Mouse (Mus musculus): ENCODE measurements around the gene Tuba4a. TPM values are rescaled to one million over a fixed set of nuclear protein-coding genes. Genes with fewer than 3 reads are reported as not detected.
A peak's percentile ranks its signal among the peaks of the same experiment; 100 is the strongest.
"Not testable (repeated sequence)": the region's sequence is repeated elsewhere in the genome, so short reads cannot be mapped to it uniquely, and the experiment has no call there.

The Tuba4a gene
- polyA plus RNA-seq, 1 experiment: 585 TPM

- Histone ChIP-seq H3K4me3 (replicated peaks) (peak within 1 kb of the TSS; percentile 98), H3K27me3 (replicated peaks) (no peaks in the 10 kb centered on the region)
Observed at GRCm38 (mm10) chr1:75236117-75237050, 16.7 kb upstream of the Tuba4a start, which contains the start of gene Dnajb2. TSS of gene Dnajb2 (plus strand) at chr1:75236406.

GRCm38 (mm10) chr1:75234606-75235005 is 14.9 kb upstream of the Tuba4a start:
- Histone ChIP-seq H3K4me1 (peaks cover 96% of the 10 kb centered on the region), H3K4me3 (replicated peaks) (peak overlapping the region; percentile 85), H3K9me3 (no peaks in the 10 kb centered on the region), H3K27me3 (replicated peaks) (no peaks in the 10 kb centered on the region), H3K36me3 (replicated peaks; ENCODE audit: low read length) (peaks cover 27% of the 10 kb centered on the region)
- TF ChIP-seq GATA1 (IDR thresholded peaks at IDR 0.05; ENCODE audit: borderline replicate concordance, low read length) (no peak), FLI1 (IDR thresholded peaks at IDR 0.05; ENCODE audit: low read length) (no peak)

More at GRCm38 (mm10) chr1:75236117-75237050, 16.7 kb upstream of the Tuba4a start, which contains the start of gene Dnajb2:
- Histone ChIP-seq H3K4me1 (peaks cover 87% of the 10 kb centered on the region), H3K36me3 (replicated peaks; ENCODE audit: low read length) (peaks cover 45% of the 10 kb centered on the region), H3K9me3 (no peaks in the 10 kb centered on the region)
- TF ChIP-seq GATA1 (IDR thresholded peaks at IDR 0.05; ENCODE audit: borderline replicate concordance, low read length): 0 out of 3 replicates have a peak, but pooled peaks have one; percentile 36
- no peak for TF ChIP-seq FLI1 (IDR thresholded peaks at IDR 0.05; ENCODE audit: low read length)

GRCm38 (mm10) chr1:75232489-75232888 is 12.8 kb upstream of the Tuba4a start:
- peaks cover 96% of the 10 kb centered on the region for H3K4me1 ChIP-seq
- not testable (repeated sequence) for H3K4me3 ChIP-seq (replicated peaks); H3K27me3 ChIP-seq (replicated peaks); H3K9me3 ChIP-seq; H3K36me3 ChIP-seq (replicated peaks; ENCODE audit: low read length)

DNA sequence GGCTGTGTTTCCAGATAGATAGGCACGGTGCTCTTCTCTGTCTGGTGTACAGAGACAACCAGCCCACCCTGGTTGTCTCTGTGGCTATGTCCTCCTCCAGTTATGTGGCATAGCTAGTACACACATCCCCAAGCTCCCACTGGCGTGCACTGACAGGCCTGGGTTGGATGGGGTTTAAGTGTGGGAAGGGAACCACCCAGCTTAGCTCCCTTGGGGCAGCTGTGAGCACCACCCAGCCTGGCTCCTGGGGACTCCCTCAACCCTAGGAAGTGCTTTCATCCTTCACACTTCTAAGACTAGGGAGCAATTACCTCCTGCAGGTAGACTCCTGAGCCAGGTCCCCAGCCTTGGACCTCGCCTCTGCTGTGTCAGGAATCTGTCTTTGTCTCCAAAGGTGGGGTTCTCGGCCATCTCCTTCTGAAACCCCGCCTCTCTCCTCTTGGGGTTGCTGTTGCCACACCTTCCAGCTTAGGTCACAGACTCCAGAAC is 12.0 kb upstream of the Tuba4a start, which contains the start of gene A630095N17Rik:
Gene A630095N17Rik (minus strand): TSS at position 439 of the 489 bp plus-strand sequence.
- no peak for TF ChIP-seq FLI1 (IDR thresholded peaks at IDR 0.05; ENCODE audit: low read length)
- TF ChIP-seq GATA1 (IDR thresholded peaks at IDR 0.05; ENCODE audit: borderline replicate concordance, low read length): no peak
- Histone ChIP-seq H3K36me3 (replicated peaks; ENCODE audit: low read length) (peaks cover 2% of the 10 kb centered on the region), H3K4me3 (replicated peaks) (peak within 1 kb of the TSS; percentile 56), H3K27me3 (replicated peaks) (no peaks in the 10 kb centered on the region), H3K4me1 (peaks cover 96% of the 10 kb centered on the region), H3K9me3 (no peaks in the 10 kb centered on the region)

GRCm38 (mm10) chr1:75231224-75231623 is 11.6 kb upstream of the Tuba4a start:
- Histone ChIP-seq H3K4me3 (replicated peaks) (peak overlapping the region; percentile 26), H3K4me1 (peaks cover 97% of the 10 kb centered on the region), H3K27me3 (replicated peaks) (no peaks in the 10 kb centered on the region), H3K36me3 (replicated peaks; ENCODE audit: low read length) (peaks cover 2% of the 10 kb centered on the region), H3K9me3 (no peaks in the 10 kb centered on the region)
- no peak for TF ChIP-seq GATA1 (IDR thresholded peaks at IDR 0.05; ENCODE audit: borderline replicate concordance, low read length)
- TF ChIP-seq FLI1 (IDR thresholded peaks at IDR 0.05; ENCODE audit: low read length): no peak

DNA sequence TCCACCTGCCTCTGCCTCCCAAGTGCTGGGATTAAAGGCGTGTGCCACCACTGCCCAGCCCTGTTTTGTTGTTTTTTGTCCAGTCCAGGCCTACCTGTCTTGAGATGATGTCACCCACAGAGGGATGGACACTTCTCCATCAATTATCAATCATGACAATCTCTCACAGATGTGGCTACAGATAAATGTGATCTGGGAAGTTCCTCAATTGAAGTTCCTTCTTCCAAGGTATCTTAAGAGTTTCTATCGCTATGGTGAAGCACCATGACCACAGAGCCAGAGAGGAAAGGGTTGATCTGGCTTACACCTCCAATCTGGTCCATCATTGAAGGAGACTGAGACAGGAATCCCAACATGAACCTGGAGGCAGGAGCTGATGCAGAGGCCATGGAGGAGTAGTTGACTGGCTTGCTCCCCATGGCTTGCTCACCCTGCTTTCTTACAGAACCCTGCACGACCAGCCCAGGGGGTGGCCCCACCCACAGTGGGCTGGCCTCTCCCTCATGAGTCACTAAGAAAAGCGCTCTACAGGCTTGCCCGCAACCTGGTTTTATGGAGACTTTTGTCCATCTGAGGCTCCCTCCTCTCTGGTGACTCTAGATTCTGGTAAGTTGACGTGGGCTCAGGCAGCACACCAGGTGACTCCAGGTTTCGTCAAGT is 10.8 kb upstream of the Tuba4a start:
- Histone ChIP-seq H3K27me3 (replicated peaks) (no peaks in the 10 kb centered on the region), H3K4me3 (replicated peaks) (peak overlapping the region; percentile 54), H3K36me3 (replicated peaks; ENCODE audit: low read length) (peaks cover 2% of the 10 kb centered on the region), H3K4me1 (peaks cover 98% of the 10 kb centered on the region), H3K9me3 (no peaks in the 10 kb centered on the region)
- TF ChIP-seq GATA1 (IDR thresholded peaks at IDR 0.05; ENCODE audit: borderline replicate concordance, low read length) (no peak), FLI1 (IDR thresholded peaks at IDR 0.05; ENCODE audit: low read length) (no peak)

DNA sequence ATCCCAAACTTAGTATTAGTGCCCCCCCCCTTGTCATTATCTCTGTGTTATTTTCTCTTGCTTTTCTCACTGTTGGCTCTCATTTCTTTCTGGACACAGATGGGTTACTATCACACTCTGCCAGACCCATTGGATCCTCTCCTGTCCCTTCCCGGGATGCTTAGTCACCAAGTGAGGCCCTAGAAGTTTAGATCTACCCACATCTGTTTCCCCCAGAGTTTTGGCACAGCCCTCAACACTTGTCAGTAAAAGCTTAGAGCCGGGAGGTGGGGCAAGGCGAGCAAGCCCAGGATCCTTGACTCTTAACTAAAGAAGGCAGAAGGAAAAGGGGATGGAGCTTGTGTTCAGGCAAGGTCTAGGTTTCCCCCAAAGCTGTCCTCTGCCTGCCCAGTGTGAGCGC is 9.5 kb upstream of the Tuba4a start:
- Histone ChIP-seq H3K36me3 (replicated peaks; ENCODE audit: low read length) (peaks cover 2% of the 10 kb centered on the region), H3K27me3 (replicated peaks) (no peaks in the 10 kb centered on the region), H3K9me3 (no peaks in the 10 kb centered on the region), H3K4me1 (peaks cover 98% of the 10 kb centered on the region), H3K4me3 (replicated peaks) (peak overlapping the region; percentile 86)
- TF ChIP-seq FLI1 (IDR thresholded peaks at IDR 0.05; ENCODE audit: low read length) (no peak), GATA1 (IDR thresholded peaks at IDR 0.05; ENCODE audit: borderline replicate concordance, low read length) (peak; percentile 48; the same call in 1 of the 3 replicates)

DNA sequence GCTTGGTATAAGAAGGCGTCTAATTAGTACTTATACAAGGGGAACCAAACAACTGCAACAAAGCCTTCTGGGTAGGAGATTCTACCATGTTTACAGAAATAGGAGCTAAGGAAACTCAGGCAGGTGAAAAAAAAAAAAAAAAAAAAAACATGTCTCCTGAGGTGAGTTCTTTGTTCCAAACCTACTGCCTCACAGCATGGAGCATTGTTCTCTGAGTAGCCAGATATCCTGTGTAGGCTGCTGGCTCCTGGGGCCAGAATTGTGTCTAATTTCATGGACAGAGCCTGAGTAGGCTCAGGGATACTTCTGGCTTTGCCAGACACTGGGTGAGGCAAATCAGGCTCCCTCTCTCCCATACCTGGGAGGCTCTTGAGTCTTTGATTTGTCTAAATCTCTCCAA is 8.0 kb upstream of the Tuba4a start:
- Histone ChIP-seq H3K27me3 (replicated peaks) (no peaks in the 10 kb centered on the region), H3K9me3 (no peaks in the 10 kb centered on the region), H3K36me3 (replicated peaks; ENCODE audit: low read length) (no peaks in the 10 kb centered on the region), H3K4me1 (peaks cover 98% of the 10 kb centered on the region), H3K4me3 (replicated peaks) (no peak overlapping the region)
- no peak for TF ChIP-seq GATA1 (IDR thresholded peaks at IDR 0.05; ENCODE audit: borderline replicate concordance, low read length)

GRCm38 (mm10) chr1:75226138-75226537 is 6.5 kb upstream of the Tuba4a start:
- TF ChIP-seq FLI1 (IDR thresholded peaks at IDR 0.05; ENCODE audit: low read length) (no peak), GATA1 (IDR thresholded peaks at IDR 0.05; ENCODE audit: borderline replicate concordance, low read length) (no peak)
- Histone ChIP-seq H3K9me3 (no peaks in the 10 kb centered on the region), H3K4me3 (replicated peaks) (no peak overlapping the region), H3K4me1 (peaks cover 100% of the 10 kb centered on the region), H3K36me3 (replicated peaks; ENCODE audit: low read length) (no peaks in the 10 kb centered on the region), H3K27me3 (replicated peaks) (no peaks in the 10 kb centered on the region)

DNA sequence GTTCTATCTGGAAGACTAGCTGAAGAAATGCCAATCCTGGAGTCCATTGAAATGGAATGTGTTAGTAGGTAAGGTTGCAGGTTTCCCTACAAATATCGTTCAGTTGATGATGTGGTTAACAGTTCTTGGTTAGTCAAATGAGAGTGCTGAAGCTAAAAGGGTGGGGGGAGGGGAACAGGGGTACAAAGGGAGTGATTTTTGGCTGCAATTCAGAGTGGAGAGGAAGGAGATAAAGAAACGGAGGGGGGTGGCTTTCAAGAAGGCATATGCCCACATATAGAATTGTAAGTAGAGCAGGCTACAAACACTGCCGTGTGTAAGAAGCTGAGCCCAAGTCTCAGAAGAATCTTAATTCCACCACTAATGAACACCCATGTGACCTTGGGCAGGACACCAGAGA is 5.8 kb upstream of the Tuba4a start:
- Histone ChIP-seq H3K4me3 (replicated peaks) (no peak overlapping the region), H3K36me3 (replicated peaks; ENCODE audit: low read length) (no peaks in the 10 kb centered on the region), H3K9me3 (no peaks in the 10 kb centered on the region), H3K4me1 (peaks cover 100% of the 10 kb centered on the region), H3K27me3 (replicated peaks) (no peaks in the 10 kb centered on the region)
- TF ChIP-seq GATA1 (IDR thresholded peaks at IDR 0.05; ENCODE audit: borderline replicate concordance, low read length) (no peak), FLI1 (IDR thresholded peaks at IDR 0.05; ENCODE audit: low read length) (no peak)
